Mouse (Mus musculus): ENCODE results near the gene Trim62. TPM values are rescaled to one million over a fixed set of nuclear protein-coding genes. Genes with fewer than 3 reads are reported as not detected.

The Trim62 gene
- polyA plus RNA-seq, 1 experiment from 2014 or later = 28.8 TPM

DNA sequence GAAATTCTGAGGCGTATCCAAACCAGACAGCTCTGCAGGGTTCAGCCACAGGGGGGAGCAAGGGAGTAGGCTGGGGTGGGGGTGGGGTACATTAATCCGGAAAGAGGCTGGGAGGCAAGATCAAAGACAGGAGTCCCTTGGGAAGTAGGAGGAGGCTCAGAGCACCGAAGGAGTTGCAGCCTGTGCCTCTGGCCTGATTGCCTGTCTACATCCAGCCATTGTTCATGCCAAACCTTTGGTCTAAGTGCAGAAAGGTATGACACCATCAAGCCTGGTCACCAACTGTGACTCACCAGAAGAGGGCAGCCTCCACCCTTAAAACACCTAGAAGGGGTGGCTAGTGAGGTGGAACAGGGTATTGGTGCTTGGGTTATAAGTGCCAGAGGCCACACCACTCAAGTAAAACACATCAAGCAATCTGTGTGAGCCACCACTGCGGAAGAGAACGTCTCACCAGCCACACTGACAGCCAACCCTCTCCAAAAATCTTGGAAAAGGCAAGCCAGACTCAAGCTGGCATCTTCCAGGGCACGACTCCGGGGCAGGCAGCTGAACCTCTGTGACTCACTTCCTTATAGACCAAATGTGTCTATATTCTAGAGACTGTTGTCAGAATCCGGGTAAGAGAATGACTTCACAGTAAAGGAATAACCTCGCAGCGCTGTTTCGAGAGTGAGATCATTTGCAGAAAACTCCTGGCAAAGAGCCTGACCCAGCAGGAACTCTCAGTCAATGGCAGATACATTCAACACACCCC, 74.0 kb downstream of the Trim62 start:
- H3K27me3 ChIP-seq (ENCODE audit: control insufficient read depth, insufficient read depth, low read length) = no peaks in the 10 kb centered on the region
- no peak overlapping the region for H3K27ac ChIP-seq (ENCODE audit: low read depth, low read length)
- H3K9me3 ChIP-seq (ENCODE audit: control insufficient read depth, low read length) = no peaks in the 10 kb centered on the region
- no peak overlapping the region for H3K9ac ChIP-seq (replicated peaks; ENCODE audit: low read depth, low read length)
- 38% methylated on average over 11 of the region's 11 CpGs for WGBS
- H3K4me2 ChIP-seq (ENCODE audit: low read depth, low read length) = no peak overlapping the region
- H3K36me3 ChIP-seq (ENCODE audit: control insufficient read depth, insufficient read depth, low read length) = no peaks in the 10 kb centered on the region
- no peak for ATAC-seq (ENCODE audit: low read depth)
- H3K4me1 ChIP-seq (ENCODE audit: control insufficient read depth, insufficient read depth, low read length) = peaks cover 5% of the 10 kb centered on the region; the same call in 1 of the 2 replicates
- no peak overlapping the region for H3K4me3 ChIP-seq (ENCODE audit: low read depth, low read length)

DNA sequence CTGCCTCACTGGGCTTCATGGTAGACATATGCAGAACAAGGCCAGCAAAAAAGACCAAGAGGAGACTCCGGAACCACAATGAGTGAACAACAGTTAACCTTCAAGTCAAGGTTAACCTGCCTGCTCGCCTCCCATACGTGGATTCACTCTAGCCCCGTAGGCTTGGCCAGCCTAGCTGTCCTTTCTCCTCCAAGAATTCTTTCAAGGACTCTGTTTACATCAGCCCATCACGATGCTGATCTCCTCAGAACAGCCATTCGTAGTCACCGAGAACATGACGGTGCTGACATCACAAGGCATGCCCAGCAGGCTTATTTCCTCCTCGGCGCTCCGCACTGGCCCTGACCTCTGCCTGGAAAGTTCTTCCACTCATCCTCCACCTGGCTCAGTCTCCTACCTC, 74.8 kb downstream of the Trim62 start:
- ATAC-seq (ENCODE audit: low read depth) = no peak
- 84% methylated on average over 11 of the region's 11 CpGs for WGBS
- Histone ChIP-seq H3K9ac (replicated peaks; ENCODE audit: low read depth, low read length) (no peak overlapping the region), H3K36me3 (ENCODE audit: control insufficient read depth, insufficient read depth, low read length) (no peaks in the 10 kb centered on the region), H3K4me3 (ENCODE audit: low read depth, low read length) (no peak overlapping the region), H3K27ac (ENCODE audit: low read depth, low read length) (no peak overlapping the region), H3K27me3 (ENCODE audit: control insufficient read depth, insufficient read depth, low read length) (no peaks in the 10 kb centered on the region), H3K9me3 (ENCODE audit: control insufficient read depth, low read length) (no peaks in the 10 kb centered on the region), H3K4me1 (ENCODE audit: control insufficient read depth, insufficient read depth, low read length) (peaks cover 9% of the 10 kb centered on the region; the same call in 1 of the 2 replicates), H3K4me2 (ENCODE audit: low read depth, low read length) (no peak overlapping the region)

GRCm38 (mm10) chr4:128958849-128959248, 75.5 kb downstream of the Trim62 start:
- H3K4me1 ChIP-seq (ENCODE audit: control insufficient read depth, insufficient read depth, low read length) = peaks cover 10% of the 10 kb centered on the region; the same call in 1 of the 2 replicates
- H3K9ac ChIP-seq (replicated peaks; ENCODE audit: low read depth, low read length) = no peak overlapping the region
- H3K4me2 ChIP-seq (ENCODE audit: low read depth, low read length) = no peak overlapping the region
- ATAC-seq (ENCODE audit: low read depth) = no peak
- H3K36me3 ChIP-seq (ENCODE audit: control insufficient read depth, insufficient read depth, low read length) = no peaks in the 10 kb centered on the region
- no peak overlapping the region for H3K4me3 ChIP-seq (ENCODE audit: low read depth, low read length)
- WGBS = 57% methylated on average over 8 of the region's 8 CpGs
- H3K27ac ChIP-seq (ENCODE audit: low read depth, low read length) = no peak overlapping the region
- no peaks in the 10 kb centered on the region for H3K9me3 ChIP-seq (ENCODE audit: control insufficient read depth, low read length)
- no peaks in the 10 kb centered on the region for H3K27me3 ChIP-seq (ENCODE audit: control insufficient read depth, insufficient read depth, low read length)

- Histone ChIP-seq H3K4me1 (ENCODE audit: control insufficient read depth, insufficient read depth, low read length) (peaks cover 10% of the 10 kb centered on the region; the same call in 1 of the 2 replicates), H3K36me3 (ENCODE audit: control insufficient read depth, insufficient read depth, low read length) (no peaks in the 10 kb centered on the region), H3K27me3 (ENCODE audit: control insufficient read depth, insufficient read depth, low read length) (no peaks in the 10 kb centered on the region), H3K4me2 (ENCODE audit: low read depth, low read length) (no peak overlapping the region), H3K9me3 (ENCODE audit: control insufficient read depth, low read length) (no peaks in the 10 kb centered on the region), H3K4me3 (ENCODE audit: low read depth, low read length) (no peak overlapping the region), H3K27ac (ENCODE audit: low read depth, low read length) (no peak overlapping the region), H3K9ac (replicated peaks; ENCODE audit: low read depth, low read length) (no peak overlapping the region)
- no peak for ATAC-seq (ENCODE audit: low read depth)
- WGBS = 88% methylated on average over 17 of the region's 17 CpGs
Observed at GRCm38 (mm10) chr4:128959676-128960075, 76.3 kb downstream of the Trim62 start.

Other genes starting within 250 kb of the Trim62 start
- 31.9 and 48.8 TPM in 2 replicates for gene Phc2, start 228.9 kb upstream of the Trim62 start, polyA plus RNA-seq (2014; fragmentation: Nextera tagmentation; extraction: Ambion mirVana)
- 0.45 and 0.51 TPM in 2 replicates for gene A3galt2, start 128.2 kb upstream of the Trim62 start, polyA plus RNA-seq (2014; fragmentation: Nextera tagmentation; extraction: Ambion mirVana)
- 26.2 and 33.1 TPM in 2 replicates for gene Zfp362, start 77.5 kb upstream of the Trim62 start, polyA plus RNA-seq (2014; fragmentation: Nextera tagmentation; extraction: Ambion mirVana)
- gene Azin2, start 78.9 kb downstream of the Trim62 start, polyA plus RNA-seq (2014; fragmentation: Nextera tagmentation; extraction: Ambion mirVana) = 19.5 and 19.9 TPM in 2 replicates
- gene Ak2, start 108.4 kb downstream of the Trim62 start, polyA plus RNA-seq (2014; fragmentation: Nextera tagmentation; extraction: Ambion mirVana) = 57.1 and 60.0 TPM in 2 replicates
- gene Rnf19b, start 174.7 kb downstream of the Trim62 start, polyA plus RNA-seq (2014; fragmentation: Nextera tagmentation; extraction: Ambion mirVana) = 36.3 and 37.3 TPM in 2 replicates
- 0.32 TPM in 1 of 2 replicates, not detected in the other for gene Tmem54, start 222.0 kb downstream of the Trim62 start, polyA plus RNA-seq (2014; fragmentation: Nextera tagmentation; extraction: Ambion mirVana)
- gene Hpca, start 238.5 kb downstream of the Trim62 start, polyA plus RNA-seq (2014; fragmentation: Nextera tagmentation; extraction: Ambion mirVana) = 41.5 and 56.4 TPM in 2 replicates

Data from neural tube, embryonic 14.5 days (tissue).